Mouse (Mus musculus) forebrain, embryonic 10.5 days (tissue): Measurements from ENCODE around the gene Cdc42bpa. TPM values are rescaled to one million over a fixed set of nuclear protein-coding genes. Genes with fewer than 3 reads are reported as not detected.

Source experiments
- DNase-seq: peaks from one replicate; pipeline ENCODE4 v3.0.0-alpha.2; 2017; ENCODE audit warnings: low spot score; ENCODE audit errors: extremely low spot score
- H3K27ac ChIP-seq: fragments of 300-500 bp; sonication (generic); 2 replicates; pipeline ENCODE4 v1.5.1; 2016; ENCODE audit warnings: mild to moderate bottlenecking
- H3K27me3 ChIP-seq: fragments of 300-500 bp; sonication (generic); 2 replicates; pipeline ENCODE4 v1.6.1; 2016; ENCODE audit warnings: mild to moderate bottlenecking; ENCODE audit not compliant: poor library complexity, severe bottlenecking
- H3K36me3 ChIP-seq: fragments of 300-500 bp; sonication (generic); replicated peaks from 2 replicates; pipeline ENCODE4 v1.6.1; 2016; ENCODE audit warnings: mild to moderate bottlenecking, moderate library complexity
- H3K4me1 ChIP-seq: fragments of 300-500 bp; sonication (generic); 2 replicates; pipeline ENCODE4 v1.6.1; 2016
- H3K4me3 ChIP-seq: fragments of 300-500 bp; sonication (generic); 2 replicates; pipeline ENCODE4 v1.5.1; 2016; ENCODE audit warnings: mild to moderate bottlenecking, moderate library complexity
- H3K9me3 ChIP-seq: fragments of 300-500 bp; sonication (generic); 2 replicates; pipeline ENCODE4 v1.6.1; 2016; ENCODE audit warnings: mild to moderate bottlenecking, moderate library complexity
- WGBS: fragments of 180-500 bp; shearing (Covaris S2); methylation state at CpG from one replicate; pipeline ENCODE4 v1.1.7; 2016; 5-methylcytosine and 5-hydroxymethylcytosine counted together
- polyA plus RNA-seq: library from polyadenylated mRNA; unstranded; fragments of >200 nt; fragmentation: Nextera tagmentation; extraction: Ambion mirVana; gene quantifications from 2 replicates; pipeline ENCODE4 v1.2.1, GENCODE M21; 2016

The Cdc42bpa gene
- polyA plus RNA-seq, 1 experiment from 2014 or later = 12.2 TPM

DNA sequence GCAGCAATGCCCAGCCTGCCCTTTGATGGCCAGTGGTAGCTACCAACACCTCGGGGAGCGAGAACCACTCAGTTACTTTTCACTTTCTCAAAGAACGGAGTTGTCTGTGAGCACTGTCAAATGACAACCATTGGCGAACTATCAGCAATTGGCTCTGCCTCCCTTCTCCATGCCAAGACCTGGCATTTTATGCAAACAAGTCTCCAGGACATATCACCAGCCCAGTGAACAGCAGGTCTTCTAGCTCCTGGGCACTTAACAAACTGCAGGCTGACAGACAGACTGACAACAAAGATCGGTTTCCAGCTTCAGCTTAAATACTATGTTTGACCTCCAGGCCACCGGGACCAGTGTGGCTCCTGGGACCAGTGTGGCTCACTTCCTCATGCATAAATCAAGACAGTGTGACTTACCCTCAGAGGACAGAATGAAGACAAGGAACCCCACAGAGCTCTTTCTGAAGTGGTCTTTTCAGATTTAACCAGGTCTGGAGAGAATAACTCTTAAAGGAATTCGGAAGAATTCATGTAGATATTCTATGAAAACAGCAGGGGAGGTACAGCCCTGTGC lies 231.5 kb downstream of the Cdc42bpa start:
- Histone ChIP-seq H3K36me3 (no peaks in the 10 kb centered on the region), H3K4me1 (peaks cover 19% of the 10 kb centered on the region), H3K27ac (no peak overlapping the region), H3K4me3 (no peak overlapping the region), H3K27me3 (peaks cover 12% of the 10 kb centered on the region; the same call in 1 of the 2 replicates), H3K9me3 (no peaks in the 10 kb centered on the region)
- DNase-seq = no peak
- WGBS = 81% methylated on average over 7 of the region's 7 CpGs

GRCm38 (mm10) chr1:180192866-180193265 lies 232.6 kb downstream of the Cdc42bpa start:
- Histone ChIP-seq H3K27ac (no peak overlapping the region), H3K36me3 (no peaks in the 10 kb centered on the region), H3K4me1 (peaks cover 19% of the 10 kb centered on the region), H3K4me3 (no peak overlapping the region), H3K9me3 (no peaks in the 10 kb centered on the region), H3K27me3 (peaks cover 12% of the 10 kb centered on the region; the same call in 1 of the 2 replicates)
- DNase-seq = no peak
- 73% methylated on average over 4 of the region's 4 CpGs for WGBS

DNA sequence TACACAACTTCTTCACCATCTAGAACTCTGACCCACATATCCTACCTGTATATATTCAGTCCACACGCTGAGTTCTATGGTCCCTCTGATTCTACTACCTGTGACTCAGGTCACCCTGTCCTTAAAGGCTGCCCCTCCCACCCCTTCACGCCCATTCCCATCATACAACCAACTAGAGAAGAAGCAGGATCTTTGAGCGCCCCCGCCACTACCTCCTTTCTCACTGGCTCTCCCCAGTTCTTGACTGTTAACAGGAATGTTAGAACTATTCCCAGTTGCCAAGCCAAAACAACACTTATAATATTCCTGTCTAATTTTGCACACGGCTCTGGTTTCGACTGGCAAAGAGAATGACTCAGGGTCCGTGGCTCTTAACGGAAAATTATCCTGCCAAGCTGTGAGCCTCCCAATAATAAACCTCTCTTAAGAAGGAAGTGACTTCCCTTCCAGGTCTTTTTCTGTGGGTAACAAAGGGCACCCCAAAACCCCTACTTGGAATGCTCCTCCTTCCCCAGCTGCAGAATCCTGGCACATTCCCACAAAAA lies 233.2 kb downstream of the Cdc42bpa start:
- Histone ChIP-seq H3K4me1 (peaks cover 19% of the 10 kb centered on the region), H3K4me3 (no peak overlapping the region), H3K36me3 (no peaks in the 10 kb centered on the region), H3K9me3 (no peaks in the 10 kb centered on the region), H3K27me3 (peaks cover 12% of the 10 kb centered on the region; the same call in 1 of the 2 replicates), H3K27ac (no peak overlapping the region)
- WGBS = 83% methylated on average over 8 of the region's 8 CpGs
- no peak for DNase-seq

DNA sequence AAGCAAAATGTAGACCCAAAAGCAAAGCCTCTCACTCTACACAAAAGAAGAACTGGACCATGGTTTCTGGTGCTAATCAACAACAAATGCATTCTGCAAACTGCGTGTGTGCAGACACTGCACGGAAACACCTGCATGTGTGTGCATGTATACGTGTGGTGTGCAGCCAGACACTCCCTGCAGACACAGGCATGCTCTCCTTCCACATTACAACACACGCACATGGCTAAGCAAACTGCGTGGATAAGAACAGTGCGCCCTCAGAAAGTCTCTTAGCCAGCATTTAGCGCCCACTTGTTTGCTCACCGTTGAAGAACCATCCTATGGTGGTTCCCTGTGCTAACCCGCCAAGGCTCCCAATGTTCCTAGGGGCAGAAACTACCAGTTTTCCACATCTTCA lies 233.8 kb downstream of the Cdc42bpa start:
- no peaks in the 10 kb centered on the region for H3K9me3 ChIP-seq
- no peaks in the 10 kb centered on the region for H3K36me3 ChIP-seq
- H3K4me1 ChIP-seq = peaks cover 19% of the 10 kb centered on the region
- no peak for DNase-seq
- no peak overlapping the region for H3K27ac ChIP-seq
- H3K4me3 ChIP-seq = no peak overlapping the region
- 88% methylated on average over 9 of the region's 9 CpGs for WGBS
- H3K27me3 ChIP-seq = peaks cover 12% of the 10 kb centered on the region; the same call in 1 of the 2 replicates

- Histone ChIP-seq H3K9me3 (no peaks in the 10 kb centered on the region), H3K27me3 (peaks cover 12% of the 10 kb centered on the region; the same call in 1 of the 2 replicates)
- 35% methylated on average over 9 of the region's 9 CpGs for WGBS
Observed at GRCm38 (mm10) chr1:180194781-180195471, 234.7 kb downstream of the Cdc42bpa start.

GRCm38 (mm10) chr1:180195703-180196381 lies 235.6 kb downstream of the Cdc42bpa start:
- Histone ChIP-seq H3K27me3 (peaks cover 12% of the 10 kb centered on the region; the same call in 1 of the 2 replicates), H3K4me3 (peak overlapping the region; percentile 69), H3K36me3 (no peaks in the 10 kb centered on the region), H3K4me1 (peaks cover 19% of the 10 kb centered on the region), H3K27ac (peak overlapping the region; percentile 63), H3K9me3 (no peaks in the 10 kb centered on the region)
- DNase-seq = peak; percentile 97
- 1% methylated on average over 57 of the region's 57 CpGs for WGBS

More at GRCm38 (mm10) chr1:180194781-180195471, 234.7 kb downstream of the Cdc42bpa start:
- DNase-seq = peak; percentile 24
- H3K4me1 ChIP-seq = peaks cover 19% of the 10 kb centered on the region
- H3K4me3 ChIP-seq = peak overlapping the region; percentile 69
- H3K36me3 ChIP-seq = no peaks in the 10 kb centered on the region
- no peak overlapping the region for H3K27ac ChIP-seq

DNA sequence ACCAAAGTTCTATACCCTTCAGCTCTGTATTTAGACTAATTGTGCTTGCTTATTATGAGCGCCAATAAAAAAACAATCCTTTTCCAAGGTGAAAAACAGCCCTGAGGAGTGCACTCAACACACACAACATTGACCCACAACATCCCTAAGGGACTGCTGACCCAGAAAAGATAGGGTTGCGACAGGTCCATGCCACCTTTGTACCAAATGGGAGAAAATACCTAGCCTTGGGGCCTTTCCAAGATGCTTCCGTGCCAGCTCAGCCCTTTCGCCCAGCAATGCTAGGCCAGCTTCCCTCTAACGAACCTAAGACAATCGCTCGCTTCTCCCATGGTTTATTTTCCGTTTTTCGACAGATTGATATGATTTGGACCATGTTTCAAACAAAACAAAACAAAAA lies 236.2 kb downstream of the Cdc42bpa start:
- peak overlapping the region; percentile 63 for H3K27ac ChIP-seq
- WGBS = 94% methylated on average over 9 of the region's 9 CpGs
- peaks cover 19% of the 10 kb centered on the region for H3K4me1 ChIP-seq
- no peaks in the 10 kb centered on the region for H3K36me3 ChIP-seq
- H3K27me3 ChIP-seq = peaks cover 12% of the 10 kb centered on the region; the same call in 1 of the 2 replicates
- H3K9me3 ChIP-seq = no peaks in the 10 kb centered on the region
- H3K4me3 ChIP-seq = peak overlapping the region; percentile 69
- no peak for DNase-seq

DNA sequence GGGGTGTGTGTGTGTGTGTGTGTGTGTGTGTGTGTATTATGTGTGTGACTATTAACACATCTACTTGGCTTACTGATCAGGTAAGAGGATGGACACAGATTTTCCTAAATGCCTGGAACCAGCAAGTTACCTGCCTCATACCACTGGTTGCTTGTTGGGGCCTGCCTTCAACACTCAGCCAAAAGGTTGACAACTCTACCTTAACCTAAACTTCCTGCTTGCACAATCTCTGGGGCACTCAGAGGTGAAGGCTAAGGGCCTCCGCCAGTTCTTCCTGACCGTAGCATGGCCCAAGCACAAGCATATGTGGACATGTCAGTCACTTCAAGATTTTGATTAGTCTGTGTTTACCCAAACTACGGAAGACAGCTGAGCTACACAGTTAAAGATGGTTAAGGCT lies 237.7 kb downstream of the Cdc42bpa start:
- Histone ChIP-seq H3K27ac (no peak overlapping the region), H3K27me3 (peaks cover 12% of the 10 kb centered on the region; the same call in 1 of the 2 replicates), H3K9me3 (no peaks in the 10 kb centered on the region), H3K4me3 (no peak overlapping the region), H3K4me1 (peaks cover 19% of the 10 kb centered on the region), H3K36me3 (no peaks in the 10 kb centered on the region)
- 84% methylated on average over 3 of the region's 3 CpGs for WGBS
- no peak for DNase-seq

GRCm38 (mm10) chr1:180198959-180199714 lies 238.9 kb downstream of the Cdc42bpa start, which contains the start of gene Coq8a:
Coq8a (minus strand) TSS chr1:180199602.
- 80% methylated on average over 4 of the region's 4 CpGs for WGBS
- DNase-seq = no peak

GRCm38 (mm10) chr1:180199715-180200050 lies 239.4 kb downstream of the Cdc42bpa start:
- peaks cover 19% of the 10 kb centered on the region for H3K4me1 ChIP-seq
- 0 out of 2 replicates have a peak, but pooled peaks cover 4% of the 10 kb centered on the region for H3K27me3 ChIP-seq
- H3K27ac ChIP-seq = no peak overlapping the region
- WGBS = 79% methylated on average over 4 of the region's 4 CpGs
- H3K9me3 ChIP-seq = peaks cover 5% of the 10 kb centered on the region; the same call in 1 of the 2 replicates
- H3K4me3 ChIP-seq = no peak overlapping the region
- no peaks in the 10 kb centered on the region for H3K36me3 ChIP-seq
- no peak for DNase-seq

More at GRCm38 (mm10) chr1:180198959-180199714, 238.9 kb downstream of the Cdc42bpa start, which contains the start of gene Coq8a:
- no peaks in the 10 kb centered on the region for H3K9me3 ChIP-seq
- no peaks in the 10 kb centered on the region for H3K36me3 ChIP-seq
- H3K27me3 ChIP-seq = peaks cover 9% of the 10 kb centered on the region; the same call in 1 of the 2 replicates
- no peak within 1 kb of the TSS for H3K4me3 ChIP-seq
- H3K4me1 ChIP-seq = peaks cover 19% of the 10 kb centered on the region
- H3K27ac ChIP-seq = no peak within 1 kb of the TSS

- Histone ChIP-seq H3K4me3 (no peak overlapping the region), H3K4me1 (peaks cover 9% of the 10 kb centered on the region), H3K9me3 (peaks cover 7% of the 10 kb centered on the region; the same call in 1 of the 2 replicates), H3K27me3 (no peaks in the 10 kb centered on the region), H3K27ac (no peak overlapping the region), H3K36me3 (no peaks in the 10 kb centered on the region)
- 77% methylated on average over 5 of the region's 5 CpGs for WGBS
- DNase-seq = no peak
Observed at GRCm38 (mm10) chr1:180200722-180201121, 240.4 kb downstream of the Cdc42bpa start.

GRCm38 (mm10) chr1:180208370-180208769 lies 248.1 kb downstream of the Cdc42bpa start:
- Histone ChIP-seq H3K4me3 (no peak overlapping the region), H3K36me3 (no peaks in the 10 kb centered on the region), H3K27me3 (no peaks in the 10 kb centered on the region), H3K27ac (no peak overlapping the region), H3K4me1 (no peaks in the 10 kb centered on the region), H3K9me3 (peaks cover 7% of the 10 kb centered on the region; the same call in 1 of the 2 replicates)
- WGBS = 87% methylated on average over 3 of the region's 3 CpGs
- DNase-seq = no peak
